Mouse (Mus musculus) yolk sac, embryonic 10.5 days (tissue): ENCODE measurements around the gene Fbxo11.
A peak's percentile ranks its signal among the peaks of the same experiment; 100 is the strongest.
"Not testable (repeated sequence)": the region's sequence is repeated elsewhere in the genome, so short reads cannot be mapped to it uniquely, and the experiment has no call there.

Experiments used
- DNase-seq: peaks from one replicate; pipeline ENCODE4 v3.0.0-alpha.2; 2017; ENCODE audit warnings: low spot score

Gene Fbxo11

DNA sequence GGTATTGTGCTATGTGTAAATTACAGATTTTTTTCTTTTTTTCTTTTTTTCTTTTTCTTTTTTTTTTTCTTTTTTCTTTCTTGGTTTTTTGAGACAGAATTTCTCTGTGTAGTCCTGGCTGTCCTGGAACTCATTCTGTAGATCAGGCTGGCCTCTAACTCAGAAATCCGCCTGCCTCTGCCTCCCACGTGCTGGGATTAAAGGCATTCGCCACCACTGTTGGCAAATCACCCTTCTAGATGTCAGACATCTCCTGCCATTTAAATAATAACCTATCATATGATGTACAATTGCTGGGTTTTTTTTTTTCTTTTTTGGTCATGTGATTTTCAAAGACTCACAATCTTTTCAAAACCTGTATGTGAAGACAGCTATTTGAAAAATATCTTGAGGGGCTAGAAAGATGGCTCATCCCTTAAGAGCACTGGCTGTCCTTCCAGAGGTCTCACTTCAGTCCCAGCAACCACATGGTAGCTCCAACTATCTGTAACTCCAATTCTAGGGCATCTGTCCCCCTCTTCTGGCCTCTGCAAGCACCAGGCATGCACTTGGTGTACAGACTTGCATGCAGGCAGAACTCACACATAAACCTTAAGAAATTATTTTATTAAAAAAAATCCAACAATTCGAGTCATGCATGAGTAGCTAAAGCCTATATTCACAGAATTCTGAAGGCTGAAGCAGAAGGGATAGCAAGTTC lies 2.3 kb upstream of the Fbxo11 start:
- no peak for DNase-seq

DNA sequence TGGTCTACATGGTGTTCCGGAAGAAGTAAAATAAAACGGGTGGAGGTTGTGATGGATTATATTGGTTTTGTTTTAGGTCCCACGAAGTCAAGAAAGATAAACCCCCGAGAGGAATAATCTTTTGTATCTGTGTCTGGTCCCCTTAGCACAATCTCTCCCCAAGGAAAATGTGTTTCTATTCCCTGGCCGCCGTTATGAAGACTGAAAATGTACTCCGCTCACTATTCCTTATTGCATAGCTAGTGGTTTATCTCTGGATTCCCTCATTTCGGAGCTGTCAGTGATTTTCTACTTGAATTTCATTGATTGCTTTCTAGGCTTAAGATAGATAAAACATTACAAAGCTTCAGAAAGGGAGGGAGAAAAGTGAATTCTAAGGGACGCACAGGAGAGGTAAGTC lies 1.7 kb upstream of the Fbxo11 start:
- no peak for DNase-seq

DNA sequence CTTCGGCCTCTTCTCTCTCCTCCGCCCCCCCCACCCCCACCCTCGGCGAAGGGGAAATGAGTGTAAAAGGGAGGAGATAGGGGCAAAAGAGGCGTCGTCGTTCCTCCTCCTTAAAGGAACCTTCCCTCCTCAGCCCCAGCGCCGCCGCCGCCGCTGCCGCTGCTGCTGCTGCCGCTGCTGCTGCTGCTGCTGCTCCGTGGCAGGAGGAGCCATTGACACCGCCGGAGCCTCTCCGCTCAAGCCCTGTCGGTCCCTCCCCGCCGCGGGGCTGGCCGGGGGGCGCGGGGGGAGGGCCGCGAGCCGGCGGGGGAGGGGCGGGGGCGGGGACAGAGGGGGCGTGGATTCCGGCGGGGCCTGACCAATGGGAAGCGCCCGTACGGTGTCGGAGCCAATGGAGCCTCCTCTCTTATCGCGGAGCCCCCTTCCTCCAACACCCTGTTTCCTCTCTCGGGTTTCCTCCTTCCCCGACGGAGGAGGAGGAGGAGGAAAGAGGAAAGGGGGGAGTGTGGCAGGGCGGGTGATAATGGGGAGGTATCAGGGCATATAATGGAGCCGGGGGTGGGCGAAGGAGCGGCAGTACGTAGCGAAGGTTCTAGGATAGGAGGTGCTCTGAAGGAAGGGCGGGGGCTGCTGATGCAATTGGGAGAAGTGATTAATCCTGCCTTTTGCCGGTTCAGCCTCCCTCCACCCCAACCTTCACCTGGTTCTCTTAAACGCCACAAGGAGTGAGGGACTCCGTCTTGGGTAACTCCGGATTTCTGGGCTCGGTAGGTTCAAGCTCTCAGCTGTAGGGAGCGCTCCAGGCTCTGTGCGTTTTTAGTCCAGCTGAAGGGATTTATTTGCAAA lies 933 bp upstream of the Fbxo11 start:
- DNase-seq: peak; percentile 99

DNA sequence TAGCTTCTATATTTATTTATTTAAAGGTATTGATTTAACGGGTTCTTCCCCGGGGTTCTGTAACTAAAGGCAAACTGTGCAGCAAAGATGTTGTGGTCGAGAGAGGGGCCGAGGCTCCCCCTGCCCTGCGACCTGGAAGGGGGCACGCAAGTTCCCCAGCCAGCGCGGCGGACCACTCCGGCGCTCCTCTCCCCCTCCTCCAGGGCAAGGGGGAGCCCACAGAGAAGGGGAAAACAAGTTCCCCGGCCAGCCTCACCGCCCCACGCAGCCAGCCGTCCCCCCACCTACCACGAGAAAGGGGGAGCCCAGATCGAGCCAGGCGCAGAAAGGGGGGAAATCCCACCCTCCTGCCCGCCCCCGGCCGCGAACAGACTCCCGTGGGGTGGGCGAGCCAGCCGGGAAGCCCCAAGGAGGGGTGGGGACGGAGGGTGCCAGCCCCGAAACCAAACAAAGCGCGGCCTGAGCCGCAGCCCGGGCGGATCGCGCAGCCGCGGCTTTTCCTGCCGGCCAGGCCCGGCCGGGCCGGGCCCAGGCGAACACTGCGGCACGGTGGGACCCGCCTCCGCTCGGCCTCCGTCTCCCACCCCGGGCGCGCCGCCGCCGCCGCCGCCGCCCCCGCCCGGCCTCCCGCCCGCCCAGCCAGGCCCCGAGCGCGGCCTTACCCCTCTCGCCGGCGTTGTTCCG lies 602 bp downstream of the Fbxo11 start:
- peak; percentile 57 for DNase-seq

DNA sequence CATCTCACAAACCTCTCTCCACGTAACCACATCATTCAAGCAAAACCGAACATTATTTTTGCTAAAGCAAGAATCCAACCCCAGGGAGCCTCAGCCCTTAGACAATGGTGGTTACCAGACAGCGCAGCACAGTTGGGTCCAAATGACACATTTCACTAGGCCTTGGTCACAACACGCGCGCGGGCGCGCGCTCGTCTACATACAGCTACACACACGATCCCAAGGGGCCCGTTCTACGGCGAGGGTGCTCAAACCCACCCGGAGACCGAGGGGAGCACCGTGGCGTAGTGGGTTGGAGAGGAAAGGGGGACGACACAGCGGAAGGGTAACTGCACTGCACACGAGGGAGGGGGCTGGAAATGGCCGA lies 1.1 kb downstream of the Fbxo11 start:
- DNase-seq: peak; percentile 63

DNA sequence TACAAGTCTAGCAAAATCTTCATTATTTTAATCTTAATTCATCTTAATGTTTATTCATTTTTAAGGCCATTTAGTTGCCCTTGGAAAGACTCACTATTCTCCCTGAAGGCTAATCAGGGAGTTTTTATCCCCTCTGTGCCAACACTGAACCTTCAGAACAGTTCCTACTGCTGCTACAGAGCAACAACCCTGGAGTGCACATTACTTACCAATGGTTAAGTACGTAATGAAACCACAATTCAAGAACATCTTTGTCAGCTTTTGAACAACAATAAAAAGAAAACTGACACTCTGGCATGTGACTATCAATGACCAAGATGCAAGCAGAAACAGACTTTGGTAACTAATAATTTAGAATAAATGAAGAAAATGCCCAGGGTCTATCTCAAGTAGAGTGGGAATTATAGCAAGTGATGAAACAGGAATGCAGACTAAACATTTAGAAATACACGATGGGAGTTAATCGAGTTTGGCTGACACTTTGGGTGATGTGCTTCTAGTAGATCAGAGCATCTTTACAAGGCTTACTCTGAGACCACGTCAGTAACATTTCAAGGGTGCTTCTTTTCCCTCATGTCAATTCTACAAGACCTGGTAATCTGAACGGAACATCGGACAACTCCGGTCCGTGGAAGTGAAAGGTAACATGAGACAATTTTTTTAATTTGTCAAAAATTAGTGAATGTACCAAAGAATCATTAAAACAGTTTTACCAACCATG lies 2.1 kb downstream of the Fbxo11 start:
- DNase-seq: no peak

DNA sequence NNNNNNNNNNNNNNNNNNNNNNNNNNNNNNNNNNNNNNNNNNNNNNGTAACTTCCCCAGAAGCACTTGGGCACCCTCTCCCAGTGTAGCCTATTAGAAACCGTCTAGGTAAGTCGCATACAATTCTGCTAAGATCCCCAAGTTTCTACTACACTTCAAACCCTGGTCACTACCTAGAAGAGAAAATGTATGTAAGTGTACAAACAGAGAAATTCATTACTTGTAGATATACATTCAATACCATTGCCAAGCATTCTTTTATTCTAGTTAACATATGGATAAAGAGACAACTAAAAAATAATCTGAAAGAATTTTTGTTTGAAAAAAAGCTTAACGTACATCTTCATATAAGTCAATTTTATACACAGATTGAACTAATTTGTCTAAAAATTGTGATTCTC lies 3.1 kb downstream of the Fbxo11 start:
- DNase-seq: no peak

DNA sequence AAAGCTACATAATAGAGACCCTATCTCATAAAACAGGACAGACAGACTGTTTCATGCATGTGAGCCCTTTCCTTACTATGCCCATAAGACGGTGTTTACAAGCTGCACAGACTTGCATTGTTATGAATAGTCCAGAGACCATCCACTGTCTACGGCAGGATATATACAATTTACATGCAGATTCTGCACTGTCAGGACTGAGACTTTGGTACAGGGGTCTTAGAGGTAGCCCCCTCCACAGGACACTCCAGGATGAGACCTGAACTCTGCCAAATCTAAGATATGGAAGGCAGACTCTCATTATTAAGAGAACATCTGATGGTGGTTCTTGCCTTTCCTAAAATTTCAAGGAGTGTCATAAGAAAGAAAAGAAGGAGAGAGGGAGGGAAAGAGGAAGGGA lies 6.8 kb downstream of the Fbxo11 start:
- DNase-seq: no peak

DNA sequence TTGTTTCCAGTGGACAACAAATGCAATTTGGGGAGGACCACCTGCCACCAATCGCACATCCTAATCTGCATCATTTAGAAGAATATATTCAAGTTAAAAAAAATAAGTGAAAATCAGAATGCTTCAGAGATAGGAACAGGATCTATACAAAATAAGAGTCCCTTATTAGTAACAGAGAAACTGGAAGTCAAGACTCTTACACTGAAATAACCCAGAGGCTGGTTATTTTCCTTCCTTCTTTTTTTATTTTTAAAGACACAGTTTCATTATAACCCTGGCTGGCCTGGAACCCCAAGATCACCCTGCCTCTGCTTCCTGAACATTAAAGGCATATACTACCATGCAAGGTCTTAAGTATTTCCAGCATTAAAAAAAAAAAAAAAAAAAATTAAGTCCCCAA lies 7.2 kb downstream of the Fbxo11 start:
- DNase-seq: no peak

DNA sequence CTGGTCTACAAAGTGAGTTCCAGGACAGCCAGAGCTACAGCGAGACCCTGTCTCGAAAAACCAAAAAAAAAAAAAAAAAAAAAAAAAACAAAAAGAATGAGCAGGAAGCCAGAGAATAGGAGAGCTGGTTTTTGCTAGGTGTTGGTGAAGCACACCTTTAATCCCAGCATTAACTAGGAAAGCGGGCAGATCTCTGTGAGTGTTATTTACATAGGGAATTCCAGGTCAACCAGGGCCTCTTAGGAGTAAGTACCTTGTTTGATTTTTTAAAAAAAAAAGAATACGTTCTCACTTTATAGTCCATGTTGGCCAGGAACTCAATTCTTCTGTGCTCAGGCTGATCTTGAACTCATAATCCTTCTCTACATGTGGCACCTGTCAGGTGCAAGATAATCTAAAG lies 13.4 kb downstream of the Fbxo11 start:
- no peak for DNase-seq

DNA sequence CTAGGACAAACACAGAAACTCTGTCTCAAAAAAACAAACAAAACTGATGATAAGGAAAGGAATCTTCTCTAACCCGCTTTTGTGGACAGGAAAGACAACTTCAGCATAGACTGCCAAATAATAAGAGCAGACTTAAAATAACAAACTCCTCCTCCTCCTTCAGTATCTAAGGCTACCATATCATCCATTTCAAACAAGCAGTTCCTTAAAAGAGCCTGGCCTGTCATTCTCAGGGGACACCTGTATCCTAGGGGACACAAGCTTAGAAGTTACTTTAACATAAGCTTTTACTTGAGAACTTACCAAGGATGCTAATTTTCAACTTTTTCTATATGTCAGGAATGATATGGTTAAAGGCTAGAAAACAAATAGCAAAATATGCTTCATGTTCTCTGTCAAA lies 14.2 kb downstream of the Fbxo11 start:
- no peak for DNase-seq

DNA sequence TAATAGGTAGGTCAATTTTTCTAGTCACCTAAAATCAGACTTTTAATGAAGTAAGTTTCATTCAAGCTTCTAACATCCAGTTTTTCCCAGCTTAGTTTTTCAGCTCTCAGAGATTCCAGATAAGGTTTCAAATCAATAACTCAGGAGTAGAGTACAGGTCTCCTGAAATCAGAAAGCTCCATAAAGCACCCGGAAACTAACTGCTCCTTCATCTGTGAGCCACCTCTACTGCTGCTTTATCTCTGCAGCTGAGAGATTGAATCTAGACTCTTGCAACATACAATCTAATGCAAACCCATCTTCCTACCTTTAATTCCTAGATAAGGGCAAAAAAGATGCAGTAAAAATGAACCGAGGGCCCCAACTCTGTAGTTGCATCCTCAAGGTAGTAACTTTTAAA lies 14.8 kb downstream of the Fbxo11 start:
- DNase-seq: no peak

DNA sequence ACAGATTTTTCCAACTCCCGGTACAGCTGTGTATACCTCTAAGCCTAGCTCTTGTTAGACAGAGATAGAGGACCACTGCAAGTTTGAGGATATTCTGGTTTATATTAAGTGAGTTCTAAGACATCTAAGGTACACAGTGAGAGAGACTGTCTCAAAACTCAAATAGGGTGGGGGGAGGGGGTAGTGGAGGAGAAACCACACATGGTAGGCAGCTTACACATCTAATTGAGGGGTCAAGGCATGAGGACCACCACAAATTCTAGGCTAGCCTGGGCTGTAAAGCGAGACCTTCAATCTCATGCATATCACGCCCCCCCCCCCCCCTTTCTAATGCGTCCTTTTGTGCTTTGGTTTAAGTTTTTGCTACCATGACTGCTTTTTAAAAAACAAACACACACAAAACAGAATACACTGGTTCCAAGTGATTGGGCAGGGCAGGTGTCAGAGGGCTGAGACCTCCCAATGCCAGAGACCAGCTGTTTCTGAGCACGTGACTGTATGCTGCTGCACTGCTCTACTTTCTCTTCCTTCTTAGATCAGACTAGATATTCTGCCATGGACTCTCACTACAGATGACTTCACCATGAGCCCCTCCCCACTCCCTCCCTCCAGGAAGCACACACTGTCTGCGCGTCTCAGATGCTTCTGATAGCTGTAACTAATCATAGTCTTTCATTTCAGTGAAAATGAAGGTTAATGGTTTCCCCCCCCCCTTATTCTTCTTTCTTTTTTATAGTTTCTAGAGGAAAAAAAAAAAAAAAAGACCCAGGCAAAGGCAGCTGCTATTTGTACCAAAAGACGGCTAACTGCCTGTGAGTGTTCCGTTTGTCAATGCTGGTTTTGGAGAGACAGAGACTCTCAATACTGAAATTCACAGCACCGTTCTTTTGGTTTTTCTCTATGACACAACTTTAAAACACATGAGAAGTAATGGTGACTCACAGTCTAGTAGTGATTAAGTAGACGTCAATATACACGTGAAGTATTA lies 22.7 kb downstream of the Fbxo11 start:
- DNase-seq: no peak

DNA sequence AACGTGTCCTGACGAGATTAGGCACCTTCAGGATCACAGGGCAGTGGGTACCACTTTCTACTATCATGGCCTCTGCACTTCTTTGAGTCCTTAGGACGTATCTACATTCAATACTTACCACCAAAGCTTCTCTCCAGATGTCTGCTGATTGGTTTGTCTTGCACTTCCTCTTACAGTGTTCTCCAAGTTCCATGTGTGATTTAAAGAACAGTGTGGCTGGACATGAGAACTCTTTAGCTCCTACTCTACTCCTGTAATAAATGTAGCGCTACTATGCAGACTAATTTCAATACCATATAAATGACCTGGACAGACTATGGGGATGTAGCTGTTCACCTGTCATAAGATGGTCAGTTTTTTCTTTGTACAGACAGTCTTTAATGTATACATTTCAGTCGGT lies 24.3 kb downstream of the Fbxo11 start:
- DNase-seq: no peak

DNA sequence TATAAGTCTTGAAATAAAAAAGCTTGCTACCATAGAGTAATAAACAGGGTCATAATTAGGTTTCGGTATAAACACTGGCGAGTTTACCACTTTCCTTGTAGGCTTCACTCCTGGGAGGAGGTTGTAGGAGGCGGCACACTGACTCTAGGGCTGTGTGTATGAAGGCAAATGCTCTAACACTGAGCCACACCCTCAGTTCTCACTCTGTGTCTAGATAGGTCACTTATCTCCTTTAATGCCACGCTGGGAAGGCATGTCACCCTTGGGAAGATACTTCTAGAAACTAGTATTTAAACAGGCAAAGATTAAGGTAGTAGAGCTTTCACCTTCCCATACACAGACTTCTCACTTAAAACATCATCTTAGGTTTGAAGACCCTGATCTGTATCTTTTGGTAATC lies 30.7 kb downstream of the Fbxo11 start:
- DNase-seq: no peak

DNA sequence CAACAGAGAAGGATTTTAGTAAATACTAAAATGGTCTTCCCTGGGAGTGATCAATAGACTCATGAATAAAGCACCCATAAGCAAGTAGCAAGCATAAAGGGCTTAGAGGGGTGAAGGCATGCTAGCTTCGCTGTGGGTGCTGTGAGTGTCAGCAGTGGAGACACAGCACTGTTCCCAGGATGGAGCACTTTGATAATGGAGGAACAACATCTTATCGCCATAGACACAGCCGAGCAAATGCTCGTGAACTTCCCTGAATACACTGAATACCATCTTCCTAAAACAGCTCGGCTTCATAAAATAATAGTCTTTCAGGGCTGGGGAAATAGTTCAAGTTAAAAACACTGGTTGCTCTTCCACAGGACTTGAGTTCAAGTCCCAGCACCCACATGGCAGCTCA lies 33.3 kb downstream of the Fbxo11 start:
- DNase-seq: no peak

DNA sequence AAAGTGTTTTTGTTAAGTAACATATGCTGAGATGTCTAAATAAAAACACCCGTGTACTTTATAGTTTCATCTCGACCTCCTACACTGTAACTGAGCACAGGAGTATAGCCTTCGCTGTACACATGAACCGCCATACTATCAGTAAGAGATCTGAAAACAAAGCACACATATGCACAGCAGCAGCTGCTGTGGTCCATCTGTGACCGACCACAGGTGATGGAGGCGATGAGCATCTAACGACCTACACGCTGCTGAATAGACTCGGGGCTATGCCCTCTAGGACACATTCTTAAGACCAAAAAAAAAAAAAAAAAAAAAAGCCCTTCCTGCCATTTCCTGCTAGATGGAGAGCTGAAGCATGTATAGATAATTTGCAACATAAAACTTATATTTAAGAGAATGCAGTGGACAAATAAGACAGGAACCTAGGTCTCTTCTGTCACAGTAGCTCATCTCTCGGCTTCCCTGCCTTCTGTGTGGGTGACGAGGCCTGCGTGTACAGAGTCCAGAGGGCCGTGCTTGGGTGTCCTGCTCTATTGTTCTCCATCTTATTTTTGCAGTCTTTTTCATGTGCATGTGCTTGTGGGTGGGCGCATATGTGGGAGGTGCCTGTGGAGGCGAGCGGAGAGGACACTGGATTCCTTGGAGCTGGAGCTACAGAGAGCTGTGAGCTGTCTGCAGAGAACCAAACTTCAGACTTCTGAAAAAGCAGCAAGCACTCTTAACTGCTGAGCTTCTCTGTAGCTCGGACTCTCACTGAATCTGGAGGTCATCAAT lies 35.7 kb downstream of the Fbxo11 start:
- no peak for DNase-seq

DNA sequence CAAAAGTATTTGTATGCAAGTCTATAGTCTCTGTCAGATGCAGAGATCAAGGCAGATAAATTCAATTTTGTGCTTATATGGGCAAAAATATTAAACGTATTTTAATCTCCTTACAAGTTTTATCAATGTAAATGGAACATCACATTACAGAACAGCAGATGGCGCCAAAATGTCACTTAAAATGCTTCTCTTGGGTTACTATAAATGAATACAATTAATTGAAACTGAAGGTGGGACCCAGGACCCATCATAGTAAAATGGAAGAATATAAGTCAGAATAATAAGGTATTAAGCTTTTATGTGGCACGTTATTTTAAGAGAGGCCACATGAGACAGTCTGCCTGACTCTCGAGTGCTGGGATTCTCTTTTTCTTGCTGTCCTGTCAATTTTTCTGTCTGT lies 39.9 kb downstream of the Fbxo11 start:
- DNase-seq: no peak

DNA sequence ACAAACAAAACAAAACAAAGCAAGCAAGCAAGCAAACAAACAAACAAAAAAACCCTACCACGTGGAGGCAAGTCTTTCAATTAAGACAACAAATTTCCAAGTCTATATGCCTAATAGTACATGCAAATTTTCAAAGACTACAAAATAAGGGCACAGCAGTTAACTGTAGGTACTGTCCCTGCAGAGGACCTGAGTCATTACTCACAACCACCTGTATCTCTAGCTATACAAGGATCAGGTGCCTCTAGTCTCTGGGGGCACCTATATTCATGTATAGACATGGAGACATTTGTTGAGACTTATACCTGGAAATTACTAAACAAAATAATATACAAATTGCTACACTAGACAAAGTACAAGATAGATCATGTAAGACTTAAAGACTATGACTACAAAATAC lies 41.2 kb downstream of the Fbxo11 start:
- no peak for DNase-seq

DNA sequence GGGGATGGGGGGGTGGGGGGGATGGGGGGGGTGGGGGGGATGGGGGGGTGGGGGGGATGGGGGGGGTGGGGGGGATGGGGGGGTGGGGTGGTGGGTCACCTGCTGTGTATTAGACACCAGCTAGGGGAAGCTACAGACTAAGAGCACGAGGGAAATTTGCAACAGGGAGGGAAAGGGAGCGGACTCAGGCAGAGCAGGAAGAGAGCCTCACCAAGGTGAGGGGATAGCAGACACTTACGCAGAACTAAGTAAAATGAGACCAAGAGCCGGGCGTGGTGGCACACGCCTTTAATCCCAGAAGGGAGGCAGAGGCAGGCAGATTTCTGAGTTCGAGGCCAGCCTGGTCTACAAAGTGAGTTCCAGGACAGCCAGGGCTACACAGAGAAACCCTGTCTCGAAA lies 49.1 kb downstream of the Fbxo11 start:
- not testable (repeated sequence) for DNase-seq

DNA sequence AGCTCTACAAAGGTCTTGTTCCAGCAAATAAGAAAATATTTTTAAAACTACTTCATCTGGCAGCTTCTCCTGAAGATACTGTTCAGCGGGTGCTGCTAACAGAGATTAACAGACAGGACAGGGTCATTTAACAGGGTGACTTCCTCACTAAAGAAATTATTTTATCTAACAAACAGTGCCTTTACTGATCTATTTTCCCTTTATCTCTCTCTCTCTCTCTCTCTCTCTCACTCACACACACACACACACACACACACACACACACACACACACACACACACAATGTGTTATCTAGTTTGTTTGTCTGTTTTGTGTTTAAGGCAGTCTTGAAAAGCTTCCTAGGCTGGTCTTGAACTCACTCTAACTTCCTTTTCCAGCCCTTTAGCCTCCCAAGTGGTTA lies 50.6 kb downstream of the Fbxo11 start:
- no peak for DNase-seq
